Mouse (Mus musculus) embryonic fibroblast, embryonic 13.5 days (primary cell): ENCODE results near the gene Acd.

Source experiments
- CTCF ChIP-seq: IDR thresholded peaks from 2 replicates; pipeline ENCODE4 v1.5.1; 2011; ENCODE audit warnings: mild to moderate bottlenecking, control low read depth, low read length, moderate library complexity, borderline replicate concordance; ENCODE audit not compliant: insufficient read depth
- POLR2A ChIP-seq: IDR thresholded peaks from 2 replicates; pipeline ENCODE4 v1.6.1; 2011; ENCODE audit warnings: low read depth, mild to moderate bottlenecking, control low read depth, low read length, moderate library complexity

GRCm38 (mm10) chr8:105702731-105703415, 2.0 kb upstream of the Acd start:
- TF ChIP-seq POLR2A (no peak), CTCF (no peak)
